Mouse (Mus musculus): Measurements from ENCODE around the gene Fance.

The Fance gene

DNA sequence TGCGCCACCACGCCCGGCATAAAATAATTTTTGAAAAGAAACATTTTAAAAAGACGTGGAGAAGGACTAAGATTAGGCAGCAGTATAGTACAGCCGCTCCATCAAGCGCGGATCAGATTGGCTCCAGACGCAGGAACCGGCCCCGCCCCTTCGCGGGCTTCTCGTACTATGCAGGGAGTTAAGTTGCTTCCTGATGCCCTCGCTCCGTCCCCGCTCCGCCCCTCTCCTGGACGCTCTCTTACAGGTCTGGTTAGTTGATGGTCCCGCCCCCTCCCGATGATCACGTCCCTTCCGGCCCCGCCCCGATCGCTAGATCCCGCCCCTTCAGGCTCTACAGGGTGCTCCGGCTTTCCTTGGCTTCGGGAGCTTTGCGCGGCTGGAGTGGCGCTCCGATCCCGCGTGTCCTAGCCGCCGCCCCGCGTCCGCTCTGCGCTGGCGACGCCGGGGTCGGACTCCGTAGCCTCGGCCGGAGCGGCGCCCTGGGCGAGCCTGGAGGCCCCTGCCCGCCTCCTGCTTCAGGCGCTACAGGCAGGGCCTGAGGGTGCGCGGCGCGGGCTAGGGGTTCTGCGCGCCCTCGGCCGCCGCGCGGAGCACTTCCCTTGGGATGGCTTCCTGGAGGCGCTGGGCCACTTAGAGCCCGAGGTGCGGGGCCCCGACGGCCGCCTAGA lies at the start of gene Fance:
TSS of gene Fance (plus strand) at position 308 of the 668 bp plus-strand sequence.
- DNase-seq (ENCODE audit: low spot score) = peak; percentile 94

- DNase-seq (ENCODE audit: low spot score) = no peak
Observed at GRCm38 (mm10) chr17:28267251-28267650, 46.1 kb upstream of the Fance start.

DNA sequence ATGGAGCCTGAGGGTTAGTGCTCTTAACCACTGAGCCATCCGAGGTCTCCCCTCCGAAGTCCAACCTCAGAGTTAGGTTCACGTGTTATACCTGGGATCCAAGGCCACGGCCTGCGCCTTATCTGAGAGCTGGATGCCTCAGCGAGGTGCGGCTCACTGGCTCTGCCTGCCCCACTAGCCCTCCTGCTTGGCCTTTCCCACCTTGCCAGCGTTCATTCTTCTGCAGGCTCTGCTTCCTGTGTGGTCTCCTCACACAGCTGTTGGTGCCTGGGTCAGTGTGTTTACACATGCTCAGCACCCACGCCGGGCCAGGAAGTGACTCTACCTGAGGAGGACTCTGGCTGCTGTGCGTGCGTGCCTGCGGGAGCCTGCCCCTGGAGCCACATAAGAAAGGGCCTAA lies 43.2 kb upstream of the Fance start:
- no peak for DNase-seq (ENCODE audit: low spot score)

GRCm38 (mm10) chr17:28271537-28272266 lies 41.6 kb upstream of the Fance start:
- DNase-seq (ENCODE audit: low spot score) = no peak

- peak; percentile 38 for DNase-seq (ENCODE audit: low spot score)
Observed at GRCm38 (mm10) chr17:28272281-28272680, 41.0 kb upstream of the Fance start.

DNA sequence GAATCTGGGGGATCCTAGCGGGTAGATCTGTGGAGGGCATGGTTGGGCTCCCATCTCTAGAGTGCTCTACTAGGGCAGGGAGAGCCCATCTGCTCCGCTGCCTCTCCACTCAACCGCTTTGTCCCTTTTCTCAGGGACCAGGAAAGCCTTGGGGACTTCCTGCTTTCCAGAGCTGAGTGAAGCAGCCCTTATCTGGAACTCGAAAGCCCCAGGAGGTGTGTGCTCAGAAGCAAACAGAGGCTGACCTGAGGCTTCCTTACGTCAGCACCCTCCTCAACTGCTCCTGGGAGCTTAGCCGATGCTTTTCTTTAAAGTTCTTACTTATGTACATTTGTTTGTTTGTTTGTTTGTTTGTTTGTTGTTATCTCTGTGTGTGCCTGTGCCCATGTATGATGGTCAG lies 40.5 kb upstream of the Fance start:
- no peak for DNase-seq (ENCODE audit: low spot score)

GRCm38 (mm10) chr17:28274739-28275138 lies 38.6 kb upstream of the Fance start:
- DNase-seq (ENCODE audit: low spot score) = no peak

DNA sequence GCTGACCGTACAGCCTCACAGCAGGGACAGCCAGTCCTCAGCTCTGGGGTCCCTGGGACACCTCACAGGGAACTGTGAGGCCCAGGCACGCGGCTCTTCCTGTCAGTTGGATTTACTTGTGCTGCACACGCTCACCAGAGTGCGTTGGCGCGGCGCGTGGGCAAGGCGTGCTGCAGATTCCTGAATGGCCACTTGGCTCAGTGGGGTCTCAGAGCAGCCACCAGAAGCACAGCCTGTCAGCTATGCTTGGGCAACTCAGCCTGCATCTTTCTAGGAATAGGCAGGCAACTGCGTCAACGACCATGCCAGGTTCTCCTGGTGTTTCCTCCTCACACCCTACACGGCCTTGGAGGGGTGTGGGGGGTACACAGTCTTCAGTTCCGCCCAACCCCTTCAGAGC lies 36.1 kb upstream of the Fance start:
- no peak for DNase-seq (ENCODE audit: low spot score)

GRCm38 (mm10) chr17:28277721-28278120 lies 35.6 kb upstream of the Fance start:
- DNase-seq (ENCODE audit: low spot score) = no peak

DNA sequence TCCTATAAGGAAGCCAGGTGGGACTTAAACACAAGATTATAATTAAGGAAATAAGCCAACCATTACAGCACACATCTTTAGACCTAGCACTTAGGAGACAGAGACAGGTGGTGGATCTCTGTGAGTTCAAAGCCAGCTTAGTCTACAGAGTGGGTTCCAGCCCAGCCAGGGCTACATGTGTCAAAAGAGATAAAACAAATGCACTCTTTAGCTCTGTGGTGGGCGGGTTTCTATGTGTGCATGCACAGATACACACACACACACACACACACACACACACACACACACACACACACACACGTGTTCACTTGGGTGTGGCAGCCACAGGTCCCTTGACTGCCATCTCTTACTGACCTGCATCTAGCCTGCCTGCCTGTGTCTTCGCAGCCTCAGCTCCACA lies 35.2 kb upstream of the Fance start:
- DNase-seq (ENCODE audit: low spot score) = no peak

- no peak for DNase-seq (ENCODE audit: low spot score)
Observed at GRCm38 (mm10) chr17:28279236-28279635, 34.1 kb upstream of the Fance start.

- DNase-seq (ENCODE audit: low spot score) = peak; percentile 45
Observed at GRCm38 (mm10) chr17:28279780-28280422, 33.4 kb upstream of the Fance start.

DNA sequence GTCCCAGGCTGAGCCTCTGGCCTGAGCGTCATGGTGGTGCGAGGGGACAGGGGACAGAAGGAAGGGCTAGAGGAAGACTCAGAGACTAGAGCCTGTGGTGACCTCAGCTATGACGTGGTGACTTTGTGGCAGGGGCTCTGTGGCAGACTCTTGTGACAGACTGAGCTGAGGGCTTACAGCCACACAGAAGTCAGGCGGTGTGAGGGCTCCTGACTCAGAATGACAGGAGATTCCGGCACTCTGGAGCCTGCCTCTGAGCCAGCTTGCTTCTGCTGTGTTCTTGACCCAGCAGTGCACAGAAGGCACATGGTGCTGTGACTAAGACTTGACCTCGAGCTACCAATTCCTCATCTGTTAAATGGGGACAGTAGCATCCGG lies 32.9 kb upstream of the Fance start:
- no peak for DNase-seq (ENCODE audit: low spot score)

DNA sequence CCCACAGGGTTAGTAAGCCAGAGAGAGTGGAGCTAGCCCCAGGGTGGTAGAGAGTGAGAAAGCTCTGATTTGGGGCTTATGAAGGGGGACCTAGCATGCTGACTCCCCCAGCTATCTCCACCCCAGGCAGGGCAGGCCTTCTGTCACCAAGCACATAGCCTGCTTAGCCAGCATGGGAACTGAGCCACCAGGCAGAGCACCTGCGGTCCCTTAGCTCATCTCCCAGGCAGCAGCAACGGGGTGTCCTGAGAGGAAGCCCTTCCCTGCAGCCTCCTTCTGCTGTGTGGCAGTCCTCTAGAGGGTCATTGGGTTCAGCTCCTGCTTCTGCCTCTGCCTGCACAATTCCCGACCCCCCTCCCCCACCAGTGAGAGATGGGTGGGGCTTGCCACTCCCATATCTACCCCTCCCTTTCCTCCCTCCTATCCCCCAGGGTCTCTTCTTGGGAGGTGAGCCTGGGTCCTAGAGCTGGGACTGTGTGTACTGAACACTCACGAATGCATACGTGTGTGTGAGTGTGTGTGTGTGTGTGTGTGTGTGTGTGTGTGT lies 32.4 kb upstream of the Fance start:
- DNase-seq (ENCODE audit: low spot score) = no peak

- no peak for DNase-seq (ENCODE audit: low spot score)
Observed at GRCm38 (mm10) chr17:28281866-28282441, 31.4 kb upstream of the Fance start.

GRCm38 (mm10) chr17:28283199-28283598 lies 30.1 kb upstream of the Fance start:
- DNase-seq (ENCODE audit: low spot score) = no peak

- DNase-seq (ENCODE audit: low spot score) = no peak
Observed at GRCm38 (mm10) chr17:28286133-28286532, 27.2 kb upstream of the Fance start.

GRCm38 (mm10) chr17:28286964-28287363 lies 26.4 kb upstream of the Fance start:
- DNase-seq (ENCODE audit: low spot score) = no peak

DNA sequence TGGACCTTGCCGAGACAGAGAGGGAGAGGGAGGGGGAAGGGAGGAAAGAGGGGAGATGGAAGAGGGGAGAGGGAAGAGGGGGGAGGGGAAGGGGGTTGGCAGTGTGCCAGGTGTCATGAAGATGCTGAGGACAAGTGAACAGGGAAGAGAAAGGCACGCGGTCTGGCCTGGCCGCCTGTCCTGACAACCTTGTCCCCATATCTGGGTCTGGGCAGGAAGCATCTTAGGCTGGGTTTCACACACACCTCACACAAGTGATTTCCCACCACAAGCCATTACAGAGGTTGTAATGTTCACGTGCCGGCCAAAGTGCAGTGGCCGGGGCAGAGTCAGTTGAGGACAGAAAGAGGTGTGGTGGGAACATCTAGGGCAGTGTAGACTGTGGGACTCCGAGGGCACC lies 25.7 kb upstream of the Fance start:
- no peak for DNase-seq (ENCODE audit: low spot score)

DNA sequence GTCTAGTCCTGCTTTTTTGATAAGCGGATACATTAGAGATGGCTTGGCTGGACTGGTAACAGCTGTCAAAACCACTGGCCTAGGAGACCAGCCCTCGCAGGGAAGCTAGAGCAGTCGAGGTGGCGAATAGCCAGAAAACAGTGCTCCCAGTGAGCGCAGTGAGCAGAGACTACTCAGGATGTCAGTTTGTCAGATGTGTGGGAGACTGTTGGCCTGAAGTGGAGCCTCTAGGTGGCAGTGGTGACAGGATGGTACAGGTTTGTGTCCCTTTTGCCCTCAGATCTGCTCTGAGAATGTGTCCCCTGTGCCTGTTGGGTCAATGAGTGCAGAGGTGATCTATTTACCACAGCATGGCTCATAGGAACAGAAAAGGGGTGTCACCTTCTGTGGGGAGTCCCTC lies 25.3 kb upstream of the Fance start:
- no peak for DNase-seq (ENCODE audit: low spot score)

GRCm38 (mm10) chr17:28290262-28290661 lies 23.1 kb upstream of the Fance start:
- DNase-seq (ENCODE audit: low spot score) = peak; percentile 73

DNA sequence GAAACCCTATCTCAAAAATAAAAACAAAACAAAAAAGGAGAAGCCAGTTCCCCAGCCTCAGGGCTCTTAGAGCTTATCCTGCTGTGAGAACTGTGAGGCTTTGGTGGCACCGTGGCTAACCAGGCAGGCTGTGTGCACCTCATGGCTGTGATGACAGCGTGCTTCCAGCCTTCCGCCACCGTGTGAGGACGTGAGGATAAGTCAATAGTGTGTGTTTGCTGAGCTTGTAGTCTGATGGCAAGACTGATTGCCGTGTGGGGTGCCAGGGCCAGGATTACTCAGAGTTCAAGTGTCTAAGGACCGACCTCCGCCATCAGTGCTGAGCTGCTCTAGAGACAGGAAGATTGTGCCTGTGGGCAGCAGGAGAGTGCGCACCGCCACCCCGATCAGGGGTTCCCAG lies 22.6 kb upstream of the Fance start:
- no peak for DNase-seq (ENCODE audit: low spot score)

GRCm38 (mm10) chr17:28291346-28291745 lies 22.0 kb upstream of the Fance start:
- DNase-seq (ENCODE audit: low spot score) = no peak

All from ovary, postnatal 36 days (tissue).